In the genomic region with DNA sequence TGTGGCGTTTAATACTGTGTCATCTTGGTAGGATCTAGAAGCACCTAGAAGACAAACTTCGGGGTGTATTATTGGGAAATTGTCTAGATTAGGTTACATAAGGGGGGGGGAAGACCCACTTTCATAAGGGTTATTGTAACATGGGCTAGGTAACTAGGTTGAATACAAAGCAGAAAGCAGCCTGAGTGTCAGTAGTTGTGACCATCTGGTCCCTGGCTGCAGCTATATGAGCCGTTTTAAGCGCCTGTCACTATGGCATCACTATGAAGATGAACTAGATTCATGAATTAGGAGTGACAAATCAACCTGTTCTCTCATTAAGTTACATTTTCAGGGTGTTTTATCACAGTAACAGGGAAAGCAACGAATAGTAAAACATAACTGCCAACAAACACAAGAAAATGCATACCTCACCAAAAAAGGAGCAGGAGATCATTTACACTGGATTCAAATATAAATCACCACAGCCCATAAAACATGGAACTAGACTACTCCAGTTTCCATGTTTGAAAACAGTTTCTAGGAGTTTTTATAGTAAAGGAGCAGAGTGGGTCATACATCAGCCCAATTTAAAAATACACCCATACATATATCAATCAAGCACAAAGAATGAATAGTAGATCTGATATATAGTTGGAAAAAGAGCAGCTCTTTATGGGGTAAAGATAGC, we compare ENCODE assay signal across 19 mouse cellular contexts.
"Had no signal": no experiment of that assay in that cellular context is flagged by ENCODE, and none has a peak within 500 bp of the region (broad histone marks: within the 10 kb centered on the region; RNA-seq: fewer than 3 reads in every experiment).

No protein-coding gene starts in this region.

- DNase-seq: lung, adult 18-20 months; lung, embryonic 14.5 days; lung, postnatal 10 days; lung, postnatal 4 days; midbrain, embryonic 14.5 days; retina, postnatal 1 day; right cerebral cortex, adult 18-20 months; right cerebral cortex, postnatal 25 days; right cerebral cortex, postnatal 4 days; spleen, adult 18-20 months; thymus, adult 18-20 months; thymus, postnatal 14 days; thymus, postnatal 36 days had no signal

- H3K9ac ChIP-seq: lung, embryonic 14.5 days; midbrain, embryonic 12.5 days; neural tube, embryonic 13.5 days; neural tube, embryonic 15.5 days had no signal

- H3K27ac ChIP-seq: midbrain, embryonic 10.5 days; midbrain, embryonic 12.5 days; neural tube, embryonic 13.5 days; neural tube, embryonic 15.5 days had no signal

- ATAC-seq: midbrain, embryonic 16.5 days had no signal

- H3K9me3 ChIP-seq: midbrain, embryonic 10.5 days; midbrain, embryonic 12.5 days; neural tube, embryonic 13.5 days; neural tube, embryonic 15.5 days had no signal

- H3K4me3 ChIP-seq: midbrain, embryonic 10.5 days; midbrain, embryonic 12.5 days; myocyte; neural tube, embryonic 13.5 days; neural tube, embryonic 15.5 days had no signal

- H3K27me3 ChIP-seq: neural tube, embryonic 13.5 days; neural tube, embryonic 15.5 days had no signal

- H3K4me1 ChIP-seq: midbrain, embryonic 10.5 days; midbrain, embryonic 12.5 days; neural tube, embryonic 13.5 days; neural tube, embryonic 15.5 days had no signal

- H3K4me2 ChIP-seq: lung, embryonic 14.5 days; midbrain, embryonic 12.5 days; neural tube, embryonic 13.5 days; neural tube, embryonic 15.5 days had no signal

- H3K36me3 ChIP-seq: midbrain, embryonic 10.5 days; midbrain, embryonic 12.5 days; neural tube, embryonic 13.5 days; neural tube, embryonic 15.5 days had no signal
